In genomic region chr4:128171233-128171632, GRCm38 (mm10) we compare ENCODE assay signal across 18 mouse cellular contexts.
DNase-seq lines count a peak whose midpoint lies in the region; ATAC-seq and TF ChIP-seq lines count a peak whose summit lies in the region.
"Had no signal": no experiment of that assay in that cellular context is flagged by ENCODE, and none has a peak within 500 bp of the region (broad histone marks: within the 10 kb centered on the region; RNA-seq: fewer than 3 reads in every experiment).

No protein-coding gene starts in this region.

- no peaks in the 10 kb centered on the region; the same call in 1 of the 2 replicates for H3K9me3 ChIP-seq in hindbrain, embryonic 16.5 days (ENCODE audit: control insufficient read depth, low read length)
- H3K9me3 ChIP-seq in hindbrain, embryonic 10.5 days: peaks cover 5% of the 10 kb centered on the region; the same call in 1 of the 2 replicates
- no peaks in the 10 kb centered on the region for H3K9me3 ChIP-seq in intestine, postnatal 0 days (ENCODE audit: control insufficient read depth)
- H3K9me3 ChIP-seq: embryonic facial prominence, embryonic 15.5 days; forebrain, embryonic 12.5 days; stomach, embryonic 15.5 days had no signal

- intact Hi-C loops in heart, postnatal 10 days (cut with DNase I): no loop called here

- no peaks in the 10 kb centered on the region for H3K36me3 ChIP-seq in hindbrain, embryonic 16.5 days (ENCODE audit: control insufficient read depth, insufficient read depth, low read length)
- no peaks in the 10 kb centered on the region for H3K36me3 ChIP-seq in hindbrain, embryonic 10.5 days
- H3K36me3 ChIP-seq in intestine, postnatal 0 days (ENCODE audit: control insufficient read depth, insufficient read depth): no peaks in the 10 kb centered on the region
- no peaks in the 10 kb centered on the region for H3K36me3 ChIP-seq in thymus, adult 2 months (ENCODE audit: control insufficient read depth, insufficient read depth, low read length)
- H3K36me3 ChIP-seq: embryonic facial prominence, embryonic 15.5 days; forebrain, embryonic 12.5 days; midbrain, embryonic 13.5 days; stomach, embryonic 15.5 days had no signal

- no peak overlapping the region for H3K9ac ChIP-seq in hindbrain, embryonic 16.5 days (ENCODE audit: low read depth, low read length)
- H3K9ac ChIP-seq in intestine, postnatal 0 days (ENCODE audit: low read depth, low read length): no peak overlapping the region
- H3K9ac ChIP-seq: embryonic facial prominence, embryonic 15.5 days; forebrain, embryonic 12.5 days; midbrain, embryonic 13.5 days; stomach, embryonic 15.5 days had no signal

- TF ChIP-seq CTCF in intestine, postnatal 0 days (IDR thresholded peaks at IDR 0.05; ENCODE audit: low read depth): no peak
- no peak for TF ChIP-seq CTCF in thymus, adult 2 months (IDR thresholded peaks at IDR 0.05; ENCODE audit: borderline replicate concordance, control insufficient read depth, extremely low read depth, insufficient read depth, low read length, poor library complexity)

- peaks cover 5% of the 10 kb centered on the region; the same call in 1 of the 2 replicates for H3K4me1 ChIP-seq in hindbrain, embryonic 16.5 days (ENCODE audit: control insufficient read depth, insufficient read depth, low read depth, low read length)
- peaks cover 14% of the 10 kb centered on the region for H3K4me1 ChIP-seq in hindbrain, embryonic 10.5 days (replicated peaks)
- no peaks in the 10 kb centered on the region for H3K4me1 ChIP-seq in intestine, postnatal 0 days (replicated peaks; ENCODE audit: control insufficient read depth, insufficient read depth, low read length)
- no peaks in the 10 kb centered on the region for H3K4me1 ChIP-seq in thymus, adult 2 months (replicated peaks; ENCODE audit: control insufficient read depth, insufficient read depth, low read length)
- H3K4me1 ChIP-seq: embryonic facial prominence, embryonic 15.5 days; stomach, embryonic 15.5 days had no signal

- no peak overlapping the region for H3K4me2 ChIP-seq in hindbrain, embryonic 16.5 days (ENCODE audit: low read length)
- no peak overlapping the region for H3K4me2 ChIP-seq in intestine, postnatal 0 days (replicated peaks; ENCODE audit: low read depth)
- H3K4me2 ChIP-seq: embryonic facial prominence, embryonic 15.5 days; forebrain, embryonic 12.5 days; heart, embryonic 11.5 days; midbrain, embryonic 13.5 days; stomach, embryonic 15.5 days had no signal

- ATAC-seq in hindbrain, embryonic 16.5 days: peak; percentile 49
- ATAC-seq in intestine, postnatal 0 days: no peak
- ATAC-seq: midbrain, embryonic 13.5 days had no signal

- 75% methylated on average over 9 of the region's 9 CpGs for WGBS in hindbrain, embryonic 16.5 days
- WGBS in hindbrain, embryonic 10.5 days: 90% methylated on average over 9 of the region's 9 CpGs
- whole genome bisulfite sequencing in intestine, postnatal 0 days: 85% methylated on average over 9 of the region's 9 CpGs
- 91% methylated on average over 9 of the region's 9 CpGs for WGBS in thymus, adult 2 months

- no peak overlapping the region; the same call in 1 of the 2 replicates for H3K27ac ChIP-seq in hindbrain, embryonic 16.5 days (ENCODE audit: low read depth, low read length)
- no peak overlapping the region for H3K27ac ChIP-seq in hindbrain, embryonic 10.5 days
- no peak overlapping the region for H3K27ac ChIP-seq in intestine, postnatal 0 days (ENCODE audit: low read depth, low read length)
- H3K27ac ChIP-seq in thymus, adult 2 months (ENCODE audit: control insufficient read depth, insufficient read depth, low read length): no peak overlapping the region
- H3K27ac ChIP-seq: embryonic facial prominence, embryonic 15.5 days; forebrain, embryonic 12.5 days; kidney, postnatal 0 days; macrophage; midbrain, embryonic 13.5 days; stomach, embryonic 15.5 days had no signal

- no peaks in the 10 kb centered on the region for H3K27me3 ChIP-seq in hindbrain, embryonic 16.5 days (replicated peaks; ENCODE audit: control insufficient read depth, insufficient read depth, low read length)
- H3K27me3 ChIP-seq in hindbrain, embryonic 10.5 days (ENCODE audit: insufficient read depth, poor library complexity, severe bottlenecking): no peaks in the 10 kb centered on the region
- no peaks in the 10 kb centered on the region for H3K27me3 ChIP-seq in intestine, postnatal 0 days (replicated peaks; ENCODE audit: control insufficient read depth, insufficient read depth, low read length)
- no peaks in the 10 kb centered on the region for H3K27me3 ChIP-seq in thymus, adult 2 months (ENCODE audit: control insufficient read depth, insufficient read depth, low read length)
- H3K27me3 ChIP-seq: embryonic facial prominence, embryonic 15.5 days; forebrain, embryonic 12.5 days; midbrain, embryonic 13.5 days; stomach, embryonic 15.5 days had no signal

- no peak for DNase-seq in hindbrain, embryonic 10.5 days (ENCODE audit: low spot score)
- peak; percentile 91 for DNase-seq in brain, adult 2 months (ENCODE audit: low read depth, low spot score)
- peak; percentile 86 for DNase-seq in cerebellum, adult 11-12 months
- peak; percentile 78 to 86 for DNase-seq in cerebellum, postnatal 25 days
- DNase-seq in heart, postnatal 10 days: no peak
- DNase-seq in thymus, adult 2 months: no peak
- DNase-seq: adrenal gland, postnatal 10 days; B cell, adult 2 months; lung, adult 2 months had no signal

- no peak for TF ChIP-seq POLR2A in thymus, adult 2 months (IDR thresholded peaks at IDR 0.05; ENCODE audit: control insufficient read depth, extremely low read depth, insufficient read depth, low read length, poor library complexity)

- H3K4me3 ChIP-seq in hindbrain, embryonic 16.5 days (ENCODE audit: low read length): no peak overlapping the region
- H3K4me3 ChIP-seq in hindbrain, embryonic 10.5 days: no peak overlapping the region
- no peak overlapping the region for H3K4me3 ChIP-seq in intestine, postnatal 0 days (ENCODE audit: low read depth, low read length)
- no peak overlapping the region for H3K4me3 ChIP-seq in thymus, adult 2 months (ENCODE audit: control insufficient read depth, insufficient read depth, low read length)
- H3K4me3 ChIP-seq: embryonic facial prominence, embryonic 15.5 days; forebrain, embryonic 12.5 days; midbrain, embryonic 13.5 days; stomach, embryonic 15.5 days had no signal

Comparison
In these comparisons a context has a peak if more than half of its experiments do, and no peak if none do; other contexts are left out.
1. DNase-seq: peak in brain, adult 2 months (single experiment), cerebellum, adult 11-12 months (single experiment) and cerebellum, postnatal 25 days (2 of 2); none in hindbrain, embryonic 10.5 days (single experiment), heart, postnatal 10 days (0 of 2) and thymus, adult 2 months (single experiment).